Mouse (Mus musculus) spleen, adult 2 months (tissue): Measurements from ENCODE around the gene Map1b. TPM values are rescaled to one million over a fixed set of nuclear protein-coding genes. Genes with fewer than 3 reads are reported as not detected.

Experiments used
- DNase-seq, 2 experiments: peaks; one replicate each; pipeline versions ENCODE4 v3.0.0 to v3.0.0-alpha.2; 2012 to 2021; ENCODE audit warnings: low spot score in 2 of 2, low read depth in 1 of 2
- H3K27ac ChIP-seq: fragments of 200-500 bp; 2 replicates; pipeline ENCODE4 v1.5.1; 2012; ENCODE audit warnings: low read length, inconsistent platforms; ENCODE audit not compliant: insufficient read depth
- H3K27me3 ChIP-seq: fragments of 200-500 bp; 2 replicates; pipeline ENCODE4 v1.6.1; 2012; ENCODE audit warnings: mild to moderate bottlenecking, moderate library complexity, low read length, inconsistent platforms; ENCODE audit not compliant: control insufficient read depth, insufficient read depth
- H3K36me3 ChIP-seq: fragments of 200-500 bp; 2 replicates; pipeline ENCODE4 v1.6.1; 2012; ENCODE audit warnings: mild to moderate bottlenecking, low read length, inconsistent platforms; ENCODE audit not compliant: control insufficient read depth, insufficient read depth
- H3K4me1 ChIP-seq: fragments of 200-500 bp; 2 replicates; pipeline ENCODE4 v1.6.1; 2011; ENCODE audit warnings: inconsistent platforms; ENCODE audit not compliant: control insufficient read depth, insufficient read depth, insufficient read length
- H3K4me3 ChIP-seq: fragments of 200-500 bp; 2 replicates; pipeline ENCODE4 v1.5.1; 2011; ENCODE audit warnings: mild to moderate bottlenecking, inconsistent platforms; ENCODE audit not compliant: insufficient read depth, insufficient read length; ENCODE audit errors: extremely low read depth
- CTCF ChIP-seq: fragments of 200-500 bp; IDR thresholded peaks from 2 replicates; pipeline ENCODE4 v1.5.1; 2011; ENCODE audit warnings: mild to moderate bottlenecking, inconsistent platforms; ENCODE audit not compliant: insufficient read depth, insufficient read length, insufficient replicate concordance; ENCODE audit errors: extremely low read depth
- POLR2A ChIP-seq: fragments of 200-500 bp; IDR thresholded peaks from 2 replicates; pipeline ENCODE4 v1.6.1; 2011; ENCODE audit warnings: low read depth, low read length, inconsistent platforms
- WGBS: fragments of 180-500 bp; shearing (Covaris S2); methylation state at CpG from one replicate; pipeline ENCODE4 v1.1.7; 2018; 5-methylcytosine and 5-hydroxymethylcytosine counted together
- polyA plus RNA-seq: library from polyadenylated mRNA; depleted of rRNA; stranded (reverse); fragments of >200 nt; gene quantifications from 2 replicates; pipeline ENCODE4 v1.2.3, GENCODE M21; 2012

Map1b gene
- polyA plus RNA-seq, 1 experiment = 0.35 TPM

DNA sequence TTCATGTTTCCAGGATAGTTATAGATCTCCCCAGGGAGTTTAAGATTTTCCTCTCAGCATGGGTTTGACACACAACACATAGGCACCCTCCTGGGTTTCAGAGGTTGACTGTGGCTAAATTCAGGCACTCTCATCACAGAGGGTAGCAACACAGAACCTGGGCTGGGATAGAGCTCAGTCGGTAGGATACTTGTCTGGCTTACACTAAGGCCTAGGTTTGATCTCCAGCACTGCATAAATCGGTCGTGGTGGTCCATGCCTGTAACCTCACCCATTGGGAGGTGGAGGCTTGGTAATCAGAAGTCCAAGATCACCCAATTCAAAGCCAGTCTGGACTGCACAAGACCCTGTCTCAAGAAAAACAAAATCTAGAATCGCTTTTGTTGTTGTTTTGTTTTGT lies 68.1 kb downstream of the Map1b start:
- H3K4me1 ChIP-seq = no peaks in the 10 kb centered on the region
- no peak for DNase-seq
- 82% methylated on average over 4 of the region's 4 CpGs for WGBS
- H3K4me3 ChIP-seq = no peak overlapping the region
- H3K36me3 ChIP-seq = no peaks in the 10 kb centered on the region
- H3K27me3 ChIP-seq = no peaks in the 10 kb centered on the region
- H3K27ac ChIP-seq = no peak overlapping the region
- TF ChIP-seq POLR2A = no peak
- no peak for TF ChIP-seq CTCF

DNA sequence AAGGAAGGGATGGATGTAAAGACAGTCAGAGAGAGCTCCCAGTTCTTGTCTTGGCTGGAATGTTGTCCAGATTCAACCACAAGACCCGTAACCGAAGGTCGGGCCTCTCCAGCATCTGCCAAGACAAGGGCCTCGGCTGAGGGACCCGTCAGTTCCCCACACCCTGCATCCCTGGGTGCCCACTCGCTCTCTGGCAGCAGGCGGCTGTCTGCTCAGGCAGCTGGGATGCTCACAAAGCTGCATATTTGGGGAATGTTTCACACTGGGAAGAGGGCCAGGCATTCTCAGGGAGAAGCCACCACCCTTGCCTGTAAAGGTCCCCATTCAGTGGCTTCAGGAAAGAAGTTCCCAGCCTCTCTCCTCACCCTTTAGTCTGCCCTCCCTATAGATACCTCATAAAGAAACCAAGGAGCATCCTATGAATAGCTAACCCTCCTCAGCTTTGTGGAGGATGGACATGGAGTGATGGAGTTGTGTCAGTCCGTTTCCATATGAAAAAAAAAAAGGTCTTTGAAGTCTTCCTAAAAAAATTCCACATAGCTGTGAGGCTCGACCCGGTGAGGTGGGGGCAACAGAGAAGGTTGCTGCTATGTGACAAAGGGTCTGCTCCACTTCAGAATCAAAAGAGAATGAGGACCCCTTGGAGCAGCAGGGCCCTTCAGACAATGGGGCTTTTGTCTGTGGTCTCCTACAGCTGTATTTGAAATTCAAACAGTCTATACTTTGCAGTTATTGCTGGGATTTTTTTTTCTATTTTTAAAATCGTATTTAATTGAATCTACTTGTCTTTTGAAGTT lies 68.7 kb downstream of the Map1b start:
- 80% methylated on average over 11 of the region's 11 CpGs for WGBS
- H3K4me3 ChIP-seq = no peak overlapping the region
- DNase-seq = no peak
- no peak overlapping the region for H3K27ac ChIP-seq
- no peaks in the 10 kb centered on the region for H3K27me3 ChIP-seq
- TF ChIP-seq POLR2A (no peak), CTCF (no peak)
- H3K36me3 ChIP-seq = no peaks in the 10 kb centered on the region
- no peaks in the 10 kb centered on the region for H3K4me1 ChIP-seq

- Histone ChIP-seq H3K27me3 (no peaks in the 10 kb centered on the region), H3K4me3 (no peak overlapping the region), H3K36me3 (no peaks in the 10 kb centered on the region), H3K4me1 (no peaks in the 10 kb centered on the region), H3K27ac (no peak overlapping the region)
- WGBS = 79% methylated on average over 7 of the region's 7 CpGs
- no peak for DNase-seq
- TF ChIP-seq CTCF (no peak), POLR2A (no peak)
Observed at GRCm38 (mm10) chr13:99447002-99447401, 69.3 kb downstream of the Map1b start.

GRCm38 (mm10) chr13:99444880-99445279 lies 71.5 kb downstream of the Map1b start:
- Histone ChIP-seq H3K36me3 (no peaks in the 10 kb centered on the region), H3K27ac (no peak overlapping the region), H3K4me3 (no peak overlapping the region), H3K27me3 (no peaks in the 10 kb centered on the region), H3K4me1 (no peaks in the 10 kb centered on the region)
- no peak for DNase-seq
- 4% methylated on average over 6 of the region's 6 CpGs for WGBS
- no peak for TF ChIP-seq CTCF
- no peak for TF ChIP-seq POLR2A

- Histone ChIP-seq H3K4me3 (no peak overlapping the region), H3K4me1 (no peaks in the 10 kb centered on the region), H3K27ac (no peak overlapping the region), H3K27me3 (no peaks in the 10 kb centered on the region), H3K36me3 (no peaks in the 10 kb centered on the region)
- no peak for DNase-seq
- TF ChIP-seq CTCF (no peak), POLR2A (no peak)
- WGBS = 39% methylated on average over 10 of the region's 10 CpGs
Observed at GRCm38 (mm10) chr13:99444431-99444871, 71.9 kb downstream of the Map1b start.

DNA sequence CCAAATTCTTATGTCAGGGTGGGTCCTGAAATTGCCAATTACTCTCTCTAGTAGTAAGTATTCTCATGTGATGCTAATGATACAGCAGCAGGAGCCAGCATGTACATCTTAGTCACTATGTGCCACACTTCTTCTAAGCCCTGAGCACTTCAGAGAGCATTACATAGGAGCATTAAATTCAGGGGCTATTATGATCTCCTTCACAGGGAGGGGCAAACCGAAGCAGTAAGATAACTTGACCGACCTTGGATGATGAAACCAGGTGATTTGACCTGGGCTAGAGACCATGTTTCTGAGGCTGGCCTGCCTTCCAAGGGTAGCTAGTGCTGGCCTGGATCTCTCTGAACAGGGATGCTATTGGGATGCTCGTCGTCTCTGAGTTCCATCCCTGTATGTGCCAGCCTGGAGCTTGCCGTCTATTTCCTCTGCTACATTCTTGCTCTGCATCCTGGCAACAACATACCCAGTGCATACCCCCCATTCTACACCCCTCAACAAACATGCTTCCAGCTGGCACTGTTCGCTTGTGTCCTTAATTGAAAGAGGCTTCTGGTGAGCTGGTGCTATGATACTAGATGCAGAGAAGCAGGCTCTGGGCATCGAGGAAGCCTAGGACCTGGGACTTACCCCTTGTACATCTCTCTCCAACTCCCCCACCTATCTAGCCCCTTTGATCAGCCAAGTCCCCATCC lies 72.7 kb downstream of the Map1b start:
- Histone ChIP-seq H3K36me3 (no peaks in the 10 kb centered on the region), H3K4me3 (no peak overlapping the region), H3K4me1 (no peaks in the 10 kb centered on the region), H3K27me3 (no peaks in the 10 kb centered on the region), H3K27ac (no peak overlapping the region)
- DNase-seq = no peak
- 89% methylated on average over 7 of the region's 7 CpGs for WGBS
- no peak for TF ChIP-seq POLR2A
- no peak for TF ChIP-seq CTCF
